Mouse (Mus musculus): ENCODE results near the gene Lrrc23. TPM values are rescaled to one million over a fixed set of nuclear protein-coding genes. Genes with fewer than 3 reads are reported as not detected.

Lrrc23 gene
- polyA plus RNA-seq, 1 experiment from 2014 or later = 4.1 TPM

DNA sequence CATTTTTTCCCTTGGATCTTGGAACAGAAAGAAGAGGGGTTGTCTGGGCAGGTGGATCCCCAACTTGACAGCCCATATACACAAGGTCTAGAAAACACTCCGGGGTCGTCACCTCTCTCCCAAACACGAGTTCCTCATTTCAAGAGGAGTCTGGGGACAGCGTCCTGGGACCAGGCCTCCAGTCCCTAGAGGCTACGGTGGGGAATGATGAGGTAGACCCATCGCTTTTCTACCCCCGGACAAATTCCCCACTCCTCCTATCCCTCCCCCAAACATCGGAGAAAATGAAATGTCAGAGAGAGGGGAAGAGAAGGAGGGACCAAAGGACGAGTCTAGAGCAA lies 10.9 kb downstream of the Lrrc23 start:
- H3K4me2 ChIP-seq (replicated peaks; ENCODE audit: low read depth, low read length) = peak overlapping the region; percentile 51
- WGBS = 5% methylated on average over 9 of the region's 9 CpGs
- DNase-seq (ENCODE audit: low spot score) = no peak
- H3K36me3 ChIP-seq (ENCODE audit: control insufficient read depth, insufficient read depth, low read length) = no peaks in the 10 kb centered on the region
- no peaks in the 10 kb centered on the region for H3K9me3 ChIP-seq (ENCODE audit: control insufficient read depth, low read length)
- peaks cover 2% of the 10 kb centered on the region; the same call in 1 of the 2 replicates for H3K27me3 ChIP-seq (ENCODE audit: control insufficient read depth, insufficient read depth, low read length)
- H3K27ac ChIP-seq (ENCODE audit: low read depth, low read length) = no peak overlapping the region
- no peak; the same call in 1 of the 2 replicates for ATAC-seq (ENCODE audit: low FRiP score)
- peak overlapping the region; percentile 46; the same call in 1 of the 2 replicates for H3K9ac ChIP-seq (ENCODE audit: low read depth, low read length)
- peak overlapping the region; percentile 35 for H3K4me3 ChIP-seq (ENCODE audit: low read depth, low read length)
- H3K4me1 ChIP-seq (replicated peaks; ENCODE audit: control insufficient read depth, insufficient read depth, low read length) = no peaks in the 10 kb centered on the region; the same call in 1 of the 2 replicates

DNA sequence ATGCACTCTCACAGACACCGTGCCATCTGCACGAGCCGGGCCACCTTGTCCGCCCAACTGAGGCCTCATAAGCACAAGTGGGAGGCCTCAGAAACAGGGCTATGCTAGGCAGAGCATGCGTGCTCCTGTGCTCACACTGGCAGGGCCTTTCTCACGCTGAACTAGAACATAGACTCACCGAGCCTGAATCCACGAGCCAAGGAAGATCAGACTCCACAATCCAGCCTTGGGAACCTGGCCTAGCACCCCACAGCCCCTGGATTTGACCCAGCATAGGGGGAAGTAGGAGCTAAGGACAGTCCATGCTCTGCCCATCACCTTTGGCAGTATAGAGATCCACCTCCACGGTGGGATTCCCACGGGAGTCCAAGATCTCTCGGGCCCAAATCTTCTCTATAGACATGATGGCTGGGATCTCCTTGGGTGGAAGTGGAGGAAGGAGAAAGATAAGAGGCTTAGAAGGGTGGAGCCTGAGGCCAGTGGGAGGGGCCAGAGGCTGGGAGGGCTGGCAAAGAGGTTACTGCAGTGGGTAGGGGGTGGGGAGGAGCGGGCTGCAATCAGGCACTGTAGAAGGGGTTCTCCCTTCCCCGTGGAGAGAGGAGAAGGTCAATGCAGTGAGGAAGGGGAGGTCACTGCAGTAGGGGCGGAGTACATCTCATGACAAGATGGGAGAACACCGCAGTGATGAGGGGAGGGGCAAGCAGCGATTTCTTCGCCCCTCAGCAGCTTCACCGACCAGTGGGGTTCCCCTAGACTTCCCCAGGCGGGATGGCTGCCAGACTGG lies 11.4 kb downstream of the Lrrc23 start:
- no peaks in the 10 kb centered on the region for H3K9me3 ChIP-seq (ENCODE audit: control insufficient read depth, low read length)
- DNase-seq (ENCODE audit: low spot score) (no peak), ATAC-seq (ENCODE audit: low FRiP score) (peak; percentile 38)
- no peaks in the 10 kb centered on the region; the same call in 1 of the 2 replicates for H3K4me1 ChIP-seq (replicated peaks; ENCODE audit: control insufficient read depth, insufficient read depth, low read length)
- peak overlapping the region; percentile 51; the same call in 1 of the 2 replicates for H3K4me2 ChIP-seq (replicated peaks; ENCODE audit: low read depth, low read length)
- no peak overlapping the region for H3K27ac ChIP-seq (ENCODE audit: low read depth, low read length)
- no peak overlapping the region for H3K9ac ChIP-seq (ENCODE audit: low read depth, low read length)
- H3K27me3 ChIP-seq (ENCODE audit: control insufficient read depth, insufficient read depth, low read length) = peaks cover 2% of the 10 kb centered on the region; the same call in 1 of the 2 replicates
- H3K36me3 ChIP-seq (ENCODE audit: control insufficient read depth, insufficient read depth, low read length) = no peaks in the 10 kb centered on the region
- 22% methylated on average over 19 of the region's 19 CpGs for WGBS
- H3K4me3 ChIP-seq (ENCODE audit: low read depth, low read length) = no peak overlapping the region

DNA sequence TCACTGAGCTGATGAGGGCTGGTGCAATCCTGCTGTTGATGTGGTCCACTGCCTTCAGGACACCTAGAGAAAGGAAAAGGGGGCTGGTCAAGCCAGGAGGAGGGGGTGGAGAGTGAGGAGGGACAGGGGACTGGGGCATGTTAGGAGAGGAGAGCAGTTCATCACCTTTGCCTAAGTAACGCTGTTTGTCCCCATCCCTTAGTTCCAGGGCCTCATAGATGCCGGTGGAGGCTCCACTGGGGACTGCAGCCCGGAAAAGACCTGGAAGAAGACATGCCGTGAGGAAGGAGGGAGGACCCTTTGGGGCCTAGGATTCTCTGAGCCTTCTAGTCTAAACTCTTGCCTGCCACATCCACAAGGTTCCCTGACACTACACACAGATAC lies 12.0 kb downstream of the Lrrc23 start:
- no peak overlapping the region for H3K27ac ChIP-seq (ENCODE audit: low read depth, low read length)
- H3K36me3 ChIP-seq (ENCODE audit: control insufficient read depth, insufficient read depth, low read length) = no peaks in the 10 kb centered on the region
- no peak overlapping the region for H3K9ac ChIP-seq (ENCODE audit: low read depth, low read length)
- no peak overlapping the region for H3K4me3 ChIP-seq (ENCODE audit: low read depth, low read length)
- no peak overlapping the region for H3K4me2 ChIP-seq (replicated peaks; ENCODE audit: low read depth, low read length)
- DNase-seq (ENCODE audit: low spot score) (no peak), ATAC-seq (ENCODE audit: low FRiP score) (no peak)
- no peaks in the 10 kb centered on the region; the same call in 1 of the 2 replicates for H3K4me1 ChIP-seq (replicated peaks; ENCODE audit: control insufficient read depth, insufficient read depth, low read length)
- peaks cover 4% of the 10 kb centered on the region for H3K27me3 ChIP-seq (ENCODE audit: control insufficient read depth, insufficient read depth, low read length)
- WGBS = 34% methylated on average over 4 of the region's 4 CpGs
- no peaks in the 10 kb centered on the region for H3K9me3 ChIP-seq (ENCODE audit: control insufficient read depth, low read length)

DNA sequence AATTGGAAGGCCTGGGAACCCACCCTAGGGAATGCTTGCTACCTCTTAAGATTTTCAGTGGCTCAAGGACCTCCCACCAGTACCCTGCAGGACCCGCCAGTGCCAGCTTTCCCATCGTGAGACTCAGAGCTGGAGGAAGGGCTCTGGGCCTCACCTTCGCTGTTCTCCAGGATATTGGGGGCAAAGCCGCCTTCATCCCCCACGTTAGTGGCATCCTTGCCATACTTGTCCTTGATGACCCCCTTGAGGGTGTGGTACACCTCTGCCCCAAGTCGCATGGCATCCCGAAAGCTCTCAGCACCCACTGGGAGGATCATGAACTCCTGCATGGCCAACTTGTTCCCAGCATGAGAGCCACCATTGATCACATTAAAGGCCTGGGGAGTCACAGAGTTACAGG lies 13.6 kb downstream of the Lrrc23 start:
- Histone ChIP-seq H3K4me2 (replicated peaks; ENCODE audit: low read depth, low read length) (no peak overlapping the region), H3K9ac (ENCODE audit: low read depth, low read length) (no peak overlapping the region), H3K4me1 (replicated peaks; ENCODE audit: control insufficient read depth, insufficient read depth, low read length) (no peaks in the 10 kb centered on the region; the same call in 1 of the 2 replicates), H3K4me3 (ENCODE audit: low read depth, low read length) (no peak overlapping the region), H3K36me3 (ENCODE audit: control insufficient read depth, insufficient read depth, low read length) (no peaks in the 10 kb centered on the region), H3K27me3 (ENCODE audit: control insufficient read depth, insufficient read depth, low read length) (peaks cover 4% of the 10 kb centered on the region), H3K27ac (ENCODE audit: low read depth, low read length) (no peak overlapping the region), H3K9me3 (ENCODE audit: control insufficient read depth, low read length) (no peaks in the 10 kb centered on the region)
- WGBS = 81% methylated on average over 7 of the region's 7 CpGs
- no peak for ATAC-seq (ENCODE audit: low FRiP score)
- no peak for DNase-seq (ENCODE audit: low spot score)

DNA sequence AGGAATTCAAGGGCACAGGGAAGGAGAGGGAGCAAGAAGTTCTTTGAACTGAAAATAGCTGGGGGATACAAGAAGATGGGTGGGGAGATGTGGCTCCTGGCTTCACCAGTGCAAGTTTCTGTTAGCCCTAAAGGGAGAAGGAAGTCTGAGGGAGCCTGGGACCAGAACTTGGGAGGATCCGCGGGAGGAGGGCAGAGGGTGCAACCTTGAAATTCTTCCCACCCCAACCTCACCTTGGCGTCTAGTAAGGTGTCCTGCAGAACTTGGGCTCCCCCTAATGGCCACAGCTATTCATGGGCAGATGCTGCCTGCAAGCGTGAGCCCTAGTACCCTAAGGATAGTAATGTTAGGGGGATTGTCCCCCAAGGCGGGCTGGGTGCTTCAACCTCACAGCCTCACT lies 20.3 kb downstream of the Lrrc23 start:
- H3K36me3 ChIP-seq (ENCODE audit: control insufficient read depth, insufficient read depth, low read length) = no peaks in the 10 kb centered on the region
- peaks cover 2% of the 10 kb centered on the region; the same call in 1 of the 2 replicates for H3K27me3 ChIP-seq (ENCODE audit: control insufficient read depth, insufficient read depth, low read length)
- ATAC-seq (ENCODE audit: low FRiP score) (no peak), DNase-seq (ENCODE audit: low spot score) (peak; percentile 84)
- H3K4me3 ChIP-seq (ENCODE audit: low read depth, low read length) = no peak overlapping the region
- no peak overlapping the region for H3K9ac ChIP-seq (ENCODE audit: low read depth, low read length)
- peak overlapping the region; percentile 9; the same call in 1 of the 2 replicates for H3K4me2 ChIP-seq (replicated peaks; ENCODE audit: low read depth, low read length)
- no peak overlapping the region for H3K27ac ChIP-seq (ENCODE audit: low read depth, low read length)
- 2% methylated on average over 5 of the region's 5 CpGs for WGBS
- no peaks in the 10 kb centered on the region for H3K9me3 ChIP-seq (ENCODE audit: control insufficient read depth, low read length)
- H3K4me1 ChIP-seq (replicated peaks; ENCODE audit: control insufficient read depth, insufficient read depth, low read length) = peaks cover 7% of the 10 kb centered on the region

DNA sequence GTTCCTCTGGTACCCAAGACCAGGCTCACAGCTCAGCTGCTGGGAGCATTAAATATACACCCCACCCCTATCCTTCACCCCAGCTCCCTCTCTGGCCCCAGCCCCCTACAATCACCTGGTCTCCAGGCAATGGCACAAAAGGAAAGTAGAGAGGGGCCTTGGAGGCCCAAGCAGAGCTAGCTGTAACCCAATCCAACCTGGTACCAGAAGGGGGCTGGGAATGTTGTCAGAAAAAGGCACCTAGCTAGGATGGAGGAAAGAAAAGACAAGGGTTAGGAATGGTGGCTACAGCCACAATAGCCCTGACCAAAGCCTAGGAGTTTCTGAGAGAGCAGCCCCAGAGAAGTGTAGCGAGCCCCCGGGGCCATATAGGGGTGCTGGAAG lies 20.7 kb downstream of the Lrrc23 start:
- Histone ChIP-seq H3K27ac (ENCODE audit: low read depth, low read length) (peak overlapping the region; percentile 96; the same call in 1 of the 2 replicates), H3K9me3 (ENCODE audit: control insufficient read depth, low read length) (no peaks in the 10 kb centered on the region), H3K4me3 (ENCODE audit: low read depth, low read length) (no peak overlapping the region), H3K36me3 (ENCODE audit: control insufficient read depth, insufficient read depth, low read length) (no peaks in the 10 kb centered on the region), H3K4me2 (replicated peaks; ENCODE audit: low read depth, low read length) (peak overlapping the region; percentile 9; the same call in 1 of the 2 replicates), H3K4me1 (replicated peaks; ENCODE audit: control insufficient read depth, insufficient read depth, low read length) (peaks cover 7% of the 10 kb centered on the region), H3K27me3 (ENCODE audit: control insufficient read depth, insufficient read depth, low read length) (peaks cover 2% of the 10 kb centered on the region; the same call in 1 of the 2 replicates), H3K9ac (ENCODE audit: low read depth, low read length) (no peak overlapping the region)
- DNase-seq (ENCODE audit: low spot score) (no peak), ATAC-seq (ENCODE audit: low FRiP score) (no peak)
- WGBS = 56% methylated on average over 2 of the region's 2 CpGs

DNA sequence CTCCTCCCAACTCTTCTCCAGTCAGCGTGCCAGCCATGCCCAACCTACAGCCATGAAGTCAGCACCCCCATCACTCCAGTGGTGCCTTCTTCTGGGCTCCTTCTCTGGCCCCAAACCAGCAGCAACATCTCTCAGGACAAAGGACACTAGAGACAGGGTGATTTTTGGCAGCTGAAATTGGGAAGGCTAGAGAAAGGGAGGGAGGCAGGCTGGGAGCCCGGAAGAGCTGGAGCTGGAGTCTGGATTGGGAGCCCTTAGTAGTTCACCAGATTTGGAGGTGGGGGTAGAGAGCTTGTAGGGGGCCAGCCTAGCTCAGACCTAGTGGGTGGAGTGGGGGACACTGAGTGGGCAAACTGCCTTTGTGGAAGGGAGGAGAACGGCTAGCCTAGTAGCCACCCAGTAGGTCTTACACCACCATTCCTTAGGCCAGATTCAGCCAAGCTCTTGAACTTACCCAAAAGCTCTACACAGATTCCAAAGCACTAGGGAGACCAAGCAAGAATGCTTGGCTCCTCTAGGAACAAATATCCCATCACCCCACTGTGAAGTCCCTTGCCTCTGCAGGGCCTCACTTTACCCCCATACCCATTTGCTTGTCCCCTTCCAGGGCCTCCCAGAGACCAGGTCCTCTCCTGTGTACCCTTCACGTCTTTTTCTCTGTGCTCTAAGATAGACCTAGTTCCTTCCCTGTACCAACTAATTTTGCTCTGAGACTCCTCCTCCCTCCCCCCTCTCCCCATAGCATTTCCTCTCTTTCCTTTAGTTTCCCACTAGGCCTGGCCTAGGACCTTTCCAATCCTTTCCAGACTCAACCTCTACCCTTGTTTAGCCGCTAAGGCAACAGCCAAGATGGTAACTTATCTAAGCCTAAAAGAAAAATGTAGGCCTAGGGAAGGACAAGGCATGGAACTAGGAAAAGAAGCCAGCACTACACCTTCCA lies 21.3 kb downstream of the Lrrc23 start:
- Histone ChIP-seq H3K4me2 (replicated peaks; ENCODE audit: low read depth, low read length) (peak overlapping the region; percentile 79), H3K27ac (ENCODE audit: low read depth, low read length) (peak overlapping the region; percentile 96), H3K4me1 (replicated peaks; ENCODE audit: control insufficient read depth, insufficient read depth, low read length) (peaks cover 9% of the 10 kb centered on the region), H3K36me3 (ENCODE audit: control insufficient read depth, insufficient read depth, low read length) (no peaks in the 10 kb centered on the region), H3K27me3 (ENCODE audit: control insufficient read depth, insufficient read depth, low read length) (peaks cover 2% of the 10 kb centered on the region; the same call in 1 of the 2 replicates), H3K9me3 (ENCODE audit: control insufficient read depth, low read length) (no peaks in the 10 kb centered on the region), H3K4me3 (ENCODE audit: low read depth, low read length) (peak overlapping the region; percentile 88), H3K9ac (ENCODE audit: low read depth, low read length) (peak overlapping the region; percentile 88)
- peak; percentile 73 for DNase-seq (ENCODE audit: low spot score)
- 28% methylated on average over 5 of the region's 5 CpGs for WGBS
- ATAC-seq (ENCODE audit: low FRiP score) = peak; percentile 12; the same call in 1 of the 2 replicates

DNA sequence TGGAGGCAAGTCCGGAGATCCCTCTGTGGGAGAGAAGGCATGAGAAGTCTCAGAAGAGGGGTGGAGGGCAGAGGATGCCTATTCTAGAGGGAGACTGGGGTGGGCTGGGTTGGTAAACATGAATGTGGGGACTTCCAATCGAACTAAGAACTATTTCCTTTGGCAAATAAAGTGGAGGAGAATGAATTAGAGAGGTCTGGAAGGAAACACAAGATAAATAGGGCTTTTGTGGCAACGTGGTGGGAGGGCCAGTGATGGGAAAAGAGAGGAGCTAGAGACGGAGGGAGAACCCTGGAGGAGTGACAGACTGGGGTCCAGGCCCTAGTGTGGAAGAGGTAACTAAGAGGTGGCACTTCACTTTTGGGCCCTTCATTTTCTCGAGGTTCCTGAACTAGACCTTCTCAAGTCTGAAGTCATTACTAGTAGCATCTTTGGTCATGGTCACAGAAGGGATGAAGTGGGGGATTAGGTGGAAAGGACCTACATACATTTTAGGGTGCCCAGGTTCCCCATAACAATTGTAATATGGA lies 22.1 kb downstream of the Lrrc23 start:
- H3K36me3 ChIP-seq (ENCODE audit: control insufficient read depth, insufficient read depth, low read length) = no peaks in the 10 kb centered on the region
- WGBS = 9% methylated on average over 5 of the region's 5 CpGs
- peaks cover 9% of the 10 kb centered on the region for H3K4me1 ChIP-seq (replicated peaks; ENCODE audit: control insufficient read depth, insufficient read depth, low read length)

More for the DNA sequence above, 22.1 kb downstream of the Lrrc23 start:
- peak overlapping the region; percentile 96 for H3K27ac ChIP-seq (ENCODE audit: low read depth, low read length)
- ATAC-seq (ENCODE audit: low FRiP score) (peak; percentile 1; the same call in 1 of the 2 replicates), DNase-seq (ENCODE audit: low spot score) (no peak)
- H3K9ac ChIP-seq (ENCODE audit: low read depth, low read length) = peak overlapping the region; percentile 88
- peak overlapping the region; percentile 88 for H3K4me3 ChIP-seq (ENCODE audit: low read depth, low read length)
- H3K27me3 ChIP-seq (ENCODE audit: control insufficient read depth, insufficient read depth, low read length) = no peaks in the 10 kb centered on the region
- H3K9me3 ChIP-seq (ENCODE audit: control insufficient read depth, low read length) = no peaks in the 10 kb centered on the region
- peak overlapping the region; percentile 79 for H3K4me2 ChIP-seq (replicated peaks; ENCODE audit: low read depth, low read length)
